Mouse (Mus musculus): ENCODE data around the gene Kif22.
A peak's percentile ranks its signal among the peaks of the same experiment; 100 is the strongest.

Kif22 gene

DNA sequence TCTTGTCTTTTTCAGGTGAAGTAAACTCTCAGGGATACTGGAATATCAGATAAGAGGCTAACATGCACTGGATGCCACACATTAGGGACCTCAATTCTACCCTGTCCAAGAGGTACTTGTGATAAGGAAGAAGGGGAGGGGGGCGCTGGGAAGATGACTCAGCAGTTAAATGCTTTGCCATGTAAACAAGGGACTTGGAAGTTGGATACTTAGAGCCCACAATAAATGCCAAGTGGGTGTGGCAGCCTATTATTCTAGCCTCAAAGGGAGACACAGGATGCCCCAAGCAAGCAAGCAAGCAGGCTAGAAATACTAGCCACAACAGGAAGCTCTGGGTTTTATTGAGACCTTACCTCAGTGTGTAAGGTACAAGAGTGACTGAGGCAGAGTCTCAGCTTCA lies 11.0 kb downstream of the Kif22 start:
- no peak for DNase-seq (ENCODE audit: low spot score)

DNA sequence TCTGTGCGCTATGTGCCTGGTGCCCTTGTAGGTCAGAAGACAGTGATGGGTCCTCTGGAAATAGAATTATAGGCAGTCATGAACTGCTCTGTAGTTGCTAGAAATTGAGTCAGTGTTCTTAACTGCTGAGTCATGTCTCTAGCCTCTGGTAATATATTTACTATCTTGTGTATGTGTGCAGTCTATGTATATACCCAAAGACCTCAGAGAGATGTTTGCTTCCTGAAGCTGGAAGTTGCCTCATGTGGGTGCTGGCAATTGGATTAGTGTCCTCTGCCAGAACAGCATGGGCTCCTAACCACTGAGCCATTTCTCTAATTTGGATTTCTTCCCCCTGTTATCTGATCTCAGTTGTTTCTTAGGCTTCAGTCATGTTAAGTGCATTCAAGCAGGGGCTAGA lies 12.1 kb downstream of the Kif22 start:
- DNase-seq (ENCODE audit: low spot score): no peak

DNA sequence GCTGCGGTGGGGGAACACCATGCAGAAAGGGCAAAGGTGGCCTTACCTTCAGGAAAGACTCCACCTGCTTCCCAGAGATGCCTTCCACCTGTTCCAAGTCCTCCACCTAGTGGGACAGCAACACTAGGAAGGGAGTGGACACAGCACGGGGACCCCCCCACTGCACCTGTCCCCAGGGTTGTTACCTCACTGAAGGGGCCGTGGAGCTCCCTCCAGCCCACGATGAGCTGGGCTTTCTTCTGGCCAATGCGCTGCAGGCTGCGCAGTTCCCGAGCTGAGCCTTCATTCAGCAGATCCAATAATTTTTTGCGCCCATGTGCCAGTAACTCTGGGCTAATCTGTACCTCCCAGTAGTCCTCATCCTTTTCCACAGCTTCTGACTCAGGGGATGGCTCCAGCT lies 14.4 kb downstream of the Kif22 start:
- DNase-seq (ENCODE audit: low spot score): no peak

DNA sequence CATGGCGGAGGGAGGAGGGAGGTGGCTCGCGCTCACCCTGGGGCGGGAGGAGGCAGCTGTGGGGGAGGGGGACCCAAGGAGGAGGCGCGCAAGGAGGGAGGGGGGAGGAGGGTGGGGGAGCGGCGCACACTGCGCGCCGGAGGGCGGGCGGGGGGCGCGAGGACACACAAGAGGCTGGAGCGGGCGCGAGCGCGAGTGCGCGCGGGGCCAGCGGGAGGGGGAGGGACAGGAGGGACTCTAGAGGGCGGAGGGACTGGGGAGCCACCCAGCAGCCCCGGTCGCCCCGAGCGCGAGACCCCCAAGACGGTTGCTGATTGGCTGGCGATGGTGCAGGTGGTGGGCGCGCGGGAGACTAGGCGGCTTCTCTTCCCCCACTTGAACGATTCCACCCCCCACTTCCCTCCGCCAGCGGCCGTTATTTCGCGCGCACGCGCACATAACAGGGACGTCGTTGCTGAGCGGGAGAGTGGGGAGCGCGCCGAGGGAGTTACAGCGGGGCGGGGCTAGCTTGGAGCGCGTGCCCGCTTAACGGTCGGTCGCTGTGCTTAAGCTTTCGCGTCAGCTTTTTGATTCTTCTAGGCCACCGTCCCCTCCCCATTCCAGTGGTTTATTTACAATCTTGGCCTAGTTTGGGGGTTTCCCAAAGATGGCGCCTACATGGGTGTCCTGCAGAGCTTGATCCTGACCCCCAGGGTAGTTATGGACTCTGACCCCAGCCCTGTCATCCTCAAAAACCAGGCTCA lies 15.1 kb downstream of the Kif22 start, which contains the start of gene Maz:
Maz (minus strand) TSS at position 54 of the 743 bp plus-strand sequence.
- DNase-seq (ENCODE audit: low spot score): peak; percentile 99

DNA sequence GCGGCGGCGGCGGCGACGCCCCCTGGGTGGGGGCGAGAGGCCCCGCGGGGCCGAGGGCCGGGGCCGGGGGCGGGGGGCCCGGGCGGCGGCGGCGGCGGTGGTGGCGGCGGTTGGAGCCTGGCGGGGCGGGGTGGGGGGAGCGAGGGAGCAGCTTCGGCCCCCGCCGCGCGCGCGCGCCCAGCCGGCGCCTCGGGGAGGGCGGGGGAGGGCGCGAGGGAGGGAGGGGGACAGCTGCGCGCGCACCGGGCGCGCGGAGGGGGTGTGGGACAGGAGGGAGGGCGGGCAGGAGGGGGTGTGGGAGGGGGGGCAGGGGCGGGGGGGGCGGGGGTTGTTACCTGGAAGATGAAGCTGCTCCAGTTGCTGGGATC lies 15.7 kb downstream of the Kif22 start:
- DNase-seq (ENCODE audit: low spot score): no peak

DNA sequence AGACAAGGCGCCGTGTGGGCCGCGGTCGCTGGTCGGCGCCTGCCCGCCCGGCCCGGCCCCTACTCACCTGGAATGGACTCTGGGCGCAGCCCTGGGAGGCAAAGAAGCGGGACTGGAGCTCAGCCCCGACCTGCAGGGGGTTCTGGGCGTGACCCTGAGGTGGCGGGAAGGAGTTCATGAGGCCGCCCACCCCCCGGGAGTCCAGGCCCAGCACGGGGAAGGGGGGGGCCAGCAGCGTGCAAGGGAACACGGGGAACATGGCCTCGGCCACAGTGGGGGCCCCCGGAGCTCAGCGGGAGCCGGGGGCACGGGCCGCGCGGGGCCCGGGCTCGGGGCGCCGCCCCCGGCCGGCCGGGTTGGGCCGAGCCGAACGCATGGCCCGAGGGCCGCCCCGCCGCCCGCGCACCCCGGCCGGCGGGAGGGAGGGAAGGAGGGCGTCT lies 16.1 kb downstream of the Kif22 start:
- no peak for DNase-seq (ENCODE audit: low spot score)

DNA sequence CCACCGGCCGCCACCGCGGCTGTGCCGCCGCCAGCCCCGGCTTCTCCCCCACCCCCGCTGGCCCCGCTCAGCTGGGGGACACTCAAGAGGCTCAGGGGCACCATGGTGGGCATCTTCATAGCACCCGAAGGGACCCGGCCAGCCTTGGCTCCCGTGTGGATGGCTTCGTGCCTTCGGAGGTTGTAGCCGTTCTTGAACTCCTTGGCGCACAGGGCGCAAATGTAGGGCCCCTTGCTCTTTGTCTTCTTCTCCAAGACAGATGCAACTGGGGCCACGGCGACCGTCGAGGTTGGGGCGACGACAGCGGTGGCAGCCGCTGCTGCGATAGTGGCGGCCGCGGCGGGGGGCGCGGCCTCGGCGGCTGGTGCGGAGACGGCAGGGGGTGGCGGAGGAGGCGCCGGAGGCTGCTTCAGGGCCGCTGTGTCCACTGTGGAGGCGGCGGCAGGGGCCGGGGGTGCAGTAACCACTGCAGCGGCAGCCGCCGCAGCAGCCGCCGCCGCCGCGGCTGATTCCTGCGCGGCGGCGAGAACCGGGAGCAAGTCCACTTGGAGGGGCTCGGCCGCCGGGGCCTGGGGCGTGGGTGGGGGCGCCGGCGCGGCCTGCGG lies 16.6 kb downstream of the Kif22 start:
- no peak for DNase-seq (ENCODE audit: low spot score)

DNA sequence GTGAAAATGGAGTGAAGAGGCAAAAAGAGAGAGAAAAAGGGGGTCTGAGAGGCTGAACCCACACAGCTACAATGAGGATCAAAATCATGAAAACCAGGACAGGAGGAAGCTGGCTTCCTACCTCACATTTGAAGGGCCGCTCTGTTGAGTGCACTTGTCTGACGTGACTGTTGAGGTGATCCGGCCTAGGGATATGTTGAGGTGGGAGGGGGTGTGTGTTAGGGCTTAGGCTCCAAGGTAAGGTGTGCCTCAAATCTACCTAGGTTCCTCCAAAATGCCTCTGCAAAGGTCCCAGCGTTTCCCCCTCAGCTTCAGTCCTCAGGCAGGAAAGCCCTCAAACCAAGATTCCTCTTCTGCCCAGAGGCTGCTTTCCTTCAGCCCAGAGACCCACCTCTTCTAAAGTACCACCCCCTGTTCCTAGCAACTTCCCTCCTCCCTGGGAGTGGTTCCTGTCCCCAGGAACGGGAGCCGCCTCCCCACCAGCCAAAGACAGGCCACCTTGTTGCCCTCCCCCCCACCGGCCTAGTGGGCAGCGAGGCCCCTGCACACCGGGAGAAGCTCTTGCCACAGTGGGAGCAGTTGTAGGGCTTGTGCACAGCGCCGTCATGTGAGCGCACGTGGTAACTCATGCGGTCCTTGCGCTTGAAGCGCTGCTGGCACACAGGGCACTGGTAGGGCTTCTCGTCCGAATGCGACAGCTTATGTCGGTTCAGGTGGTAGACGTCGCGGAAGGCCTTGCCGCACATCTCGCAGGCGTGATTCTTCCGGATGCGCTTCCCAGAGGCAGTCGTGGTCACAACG lies 17.3 kb downstream of the Kif22 start:
- DNase-seq (ENCODE audit: low spot score): peak; percentile 68

DNA sequence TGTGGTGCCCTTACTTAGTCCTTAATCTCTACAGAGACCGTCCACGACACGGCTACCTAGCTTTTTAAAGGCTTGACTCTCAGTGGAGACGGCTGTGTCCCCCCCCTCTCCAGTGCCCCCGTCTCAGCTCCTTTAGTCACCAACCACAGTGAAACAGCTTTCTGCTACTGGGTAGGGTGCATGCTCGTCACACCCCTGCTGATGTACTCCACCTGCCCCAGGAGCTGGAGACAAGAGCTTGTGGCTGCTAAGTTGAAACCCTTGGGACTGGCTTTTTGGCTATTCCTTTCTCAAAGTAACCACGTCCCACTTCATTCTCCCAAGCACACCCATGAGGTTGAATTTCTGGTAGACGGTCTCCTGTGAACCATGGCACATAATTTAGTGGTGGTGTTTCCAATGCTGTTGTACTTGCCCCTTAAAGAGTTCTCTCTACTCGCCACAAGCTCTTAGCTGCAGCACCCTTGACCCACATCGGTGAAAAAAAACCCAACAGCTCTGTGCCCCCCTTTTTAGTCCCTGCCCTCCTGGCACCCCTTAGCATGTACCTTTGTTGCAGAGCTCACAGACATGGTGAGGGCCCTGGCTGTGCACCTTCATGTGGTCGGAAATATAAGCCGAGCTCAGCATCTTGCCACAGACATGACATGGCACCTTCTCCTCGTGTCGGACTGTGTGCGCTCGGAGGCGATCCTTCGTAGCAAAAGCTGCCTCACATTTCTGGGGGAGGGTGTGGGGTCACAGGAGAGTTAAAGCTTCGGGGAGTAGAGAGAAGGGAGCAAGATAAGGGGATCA lies 18.2 kb downstream of the Kif22 start:
- no peak for DNase-seq (ENCODE audit: low spot score)

DNA sequence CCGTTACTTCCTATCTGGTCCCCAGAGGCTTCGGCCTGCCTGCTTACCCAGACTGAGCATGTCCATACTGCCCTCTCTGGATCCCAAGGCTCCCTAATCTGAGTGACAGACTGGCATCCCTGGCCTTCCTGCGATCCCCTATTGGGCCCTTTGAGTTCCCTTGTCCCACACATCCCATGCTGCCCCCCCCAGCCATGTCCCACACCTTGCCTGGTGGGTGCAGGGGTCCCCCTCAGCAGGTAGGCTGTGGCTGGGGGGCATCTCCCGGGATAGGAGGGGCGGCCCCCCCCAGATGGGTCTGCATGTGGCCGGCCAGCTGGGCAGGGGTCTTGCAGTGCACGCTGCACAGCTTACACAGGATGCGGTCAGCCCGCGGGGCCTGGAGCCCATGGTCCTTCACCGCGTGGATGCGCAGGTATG lies 19.0 kb downstream of the Kif22 start:
- DNase-seq (ENCODE audit: low spot score): no peak

DNA sequence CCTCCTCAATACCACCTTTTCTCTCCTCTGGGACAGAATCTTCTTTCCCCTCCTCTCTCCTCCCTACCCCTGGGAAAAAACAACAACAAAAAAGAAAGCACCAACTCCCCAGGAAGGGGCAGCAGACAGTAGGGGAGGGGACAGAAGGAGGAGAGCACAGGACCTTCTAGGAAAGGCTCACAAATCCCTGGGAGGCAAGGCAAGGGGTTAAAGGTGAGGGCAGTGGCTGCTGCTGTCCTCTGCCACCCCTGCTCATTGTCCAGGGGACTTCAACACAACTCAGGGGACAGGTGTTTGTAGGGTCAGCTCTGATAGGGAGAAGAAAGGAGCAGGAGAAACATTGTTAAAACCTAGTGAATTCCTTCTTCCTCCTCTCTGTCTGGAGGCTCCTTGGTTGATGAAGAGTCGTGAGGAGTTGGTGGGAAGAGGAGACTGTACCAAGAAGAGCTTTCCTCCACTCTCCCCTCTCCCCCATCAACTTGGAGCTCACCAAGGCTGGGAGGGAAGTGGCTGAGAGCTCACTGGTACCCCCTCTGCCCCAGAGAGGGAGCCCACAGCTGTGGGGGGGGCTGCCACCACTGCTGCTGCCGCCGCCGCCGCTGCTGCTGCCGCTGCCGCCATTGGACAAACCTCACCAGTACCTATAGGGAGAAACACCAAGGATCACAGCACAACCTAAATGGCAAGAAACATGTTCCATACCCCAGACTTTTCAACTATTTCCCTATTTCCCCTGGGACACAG lies 19.6 kb downstream of the Kif22 start:
- DNase-seq (ENCODE audit: low spot score): no peak

DNA sequence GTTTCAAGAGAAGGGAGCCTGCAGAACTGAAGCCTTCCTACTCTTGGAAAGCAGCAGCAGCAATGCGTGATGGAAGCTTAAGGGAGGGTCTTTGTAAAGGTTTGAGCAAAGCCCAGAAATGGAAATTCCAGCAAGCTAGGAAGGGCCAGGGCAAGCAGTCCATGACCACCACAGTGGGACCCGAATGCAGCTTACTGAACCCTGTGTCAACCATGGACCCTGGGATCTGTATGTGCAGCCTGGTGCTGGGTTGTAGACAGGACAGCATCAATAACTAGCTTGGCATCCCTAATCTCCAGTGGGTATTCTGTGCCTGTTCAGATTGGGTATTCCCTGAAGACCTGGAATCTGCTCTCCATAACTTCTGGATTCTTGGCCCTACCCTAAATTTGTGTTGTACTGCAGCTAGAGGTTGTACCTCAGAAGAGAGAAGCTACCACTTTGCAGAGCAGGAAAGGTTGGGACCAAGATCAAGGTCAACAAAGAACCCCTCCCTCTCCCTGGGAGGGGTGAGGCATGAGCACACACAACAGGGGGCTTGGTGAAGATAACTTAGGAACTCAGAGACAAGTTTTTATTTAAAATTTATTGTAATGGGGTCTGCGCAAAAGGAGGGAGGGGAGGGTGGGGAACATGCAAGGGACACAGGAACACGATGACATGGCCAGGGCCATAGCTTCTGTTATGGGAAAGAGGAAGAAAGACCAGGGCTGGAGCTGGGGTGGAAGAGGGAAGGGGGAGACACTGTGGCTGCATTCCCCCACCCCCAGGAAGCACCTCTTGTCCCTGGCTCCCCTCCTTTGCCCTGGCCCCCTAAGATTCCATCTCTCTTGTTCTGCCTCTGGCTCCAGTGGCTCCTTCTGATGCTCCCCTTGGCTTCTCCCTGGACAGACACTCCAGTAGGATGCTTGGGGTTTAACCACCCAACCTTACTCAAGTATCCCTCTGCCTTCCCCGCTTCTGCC lies 20.4 kb downstream of the Kif22 start:
- DNase-seq (ENCODE audit: low spot score): no peak

DNA sequence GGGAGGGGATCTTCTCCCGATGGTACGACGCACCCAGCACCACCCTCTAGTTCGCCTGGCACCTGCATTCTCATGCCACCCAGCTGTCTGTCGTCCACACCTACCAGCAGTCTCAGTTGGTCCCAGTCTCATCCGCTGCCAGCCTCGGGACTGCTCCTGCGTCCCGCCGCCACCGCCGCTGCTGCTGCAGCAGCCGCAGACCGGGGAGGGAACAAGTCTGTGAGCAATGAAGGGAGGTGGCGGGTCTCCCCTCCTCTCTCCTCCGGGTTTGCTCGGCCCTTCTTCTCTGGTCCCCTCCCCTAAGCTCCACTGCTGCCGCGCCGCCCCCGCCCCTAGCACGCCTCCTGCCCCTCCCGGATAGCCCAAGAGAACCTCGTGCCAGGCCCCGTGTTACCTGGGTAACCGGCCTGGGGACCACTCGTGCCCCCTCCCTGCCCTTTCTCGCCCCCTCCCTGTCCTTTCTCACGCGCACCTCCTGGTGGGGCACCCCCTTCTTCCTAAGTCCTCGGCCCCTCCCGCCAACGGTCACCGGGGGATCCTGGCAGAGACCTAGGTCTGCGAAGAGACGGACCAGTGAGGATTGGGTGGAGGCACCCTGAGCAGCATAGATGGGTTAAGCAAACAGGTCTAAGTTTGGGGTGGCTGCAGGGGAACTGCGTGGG lies 21.2 kb downstream of the Kif22 start, which contains the start of the genes Gm42742 and Prrt2:
Gm42742 (minus strand) TSS at position 197 of the 662 bp plus-strand sequence.
Prrt2 (minus strand) TSS at position 311 of the 662 bp plus-strand sequence.
- DNase-seq (ENCODE audit: low spot score): no peak

DNA sequence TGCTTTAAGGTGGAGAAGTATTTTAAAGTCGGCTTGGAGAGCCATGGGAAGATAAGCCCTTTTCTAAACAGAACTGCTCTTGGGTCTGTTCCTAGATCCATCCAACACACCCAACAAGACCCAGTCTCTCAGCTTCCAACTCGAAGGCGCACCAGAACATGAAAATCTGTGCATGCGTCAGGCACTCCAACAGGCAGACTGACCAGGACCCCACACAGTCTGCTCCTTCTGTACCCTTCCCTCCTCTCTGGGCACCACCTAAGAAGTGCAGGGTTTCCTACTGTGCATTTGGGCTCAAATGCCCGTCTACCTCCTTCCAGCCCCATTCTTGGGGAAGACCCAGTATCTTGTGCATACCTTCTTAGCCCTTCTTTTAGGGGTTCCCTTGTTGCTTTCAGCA lies 21.8 kb downstream of the Kif22 start:
- no peak for DNase-seq (ENCODE audit: low spot score)

DNA sequence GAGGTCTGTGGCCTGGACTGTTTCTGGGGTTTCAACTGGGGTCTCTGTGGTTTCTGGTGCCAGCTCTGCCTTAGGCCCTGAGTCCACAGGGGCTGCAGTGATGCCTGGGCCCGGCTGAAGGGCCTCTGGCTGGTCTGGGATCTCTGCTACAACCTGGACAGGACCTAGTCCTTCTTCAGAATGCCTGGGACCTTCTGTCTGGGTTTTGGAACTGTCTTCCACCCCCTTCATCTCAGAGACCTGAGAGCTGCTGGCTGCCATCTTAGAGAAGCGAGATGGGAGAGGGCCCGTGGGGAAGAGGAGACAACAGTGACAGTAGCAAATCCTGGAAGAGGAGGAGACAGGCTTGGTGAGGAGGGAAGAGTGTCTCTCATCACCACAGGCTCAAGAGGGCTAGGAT lies 22.2 kb downstream of the Kif22 start:
- DNase-seq (ENCODE audit: low spot score): no peak

DNA sequence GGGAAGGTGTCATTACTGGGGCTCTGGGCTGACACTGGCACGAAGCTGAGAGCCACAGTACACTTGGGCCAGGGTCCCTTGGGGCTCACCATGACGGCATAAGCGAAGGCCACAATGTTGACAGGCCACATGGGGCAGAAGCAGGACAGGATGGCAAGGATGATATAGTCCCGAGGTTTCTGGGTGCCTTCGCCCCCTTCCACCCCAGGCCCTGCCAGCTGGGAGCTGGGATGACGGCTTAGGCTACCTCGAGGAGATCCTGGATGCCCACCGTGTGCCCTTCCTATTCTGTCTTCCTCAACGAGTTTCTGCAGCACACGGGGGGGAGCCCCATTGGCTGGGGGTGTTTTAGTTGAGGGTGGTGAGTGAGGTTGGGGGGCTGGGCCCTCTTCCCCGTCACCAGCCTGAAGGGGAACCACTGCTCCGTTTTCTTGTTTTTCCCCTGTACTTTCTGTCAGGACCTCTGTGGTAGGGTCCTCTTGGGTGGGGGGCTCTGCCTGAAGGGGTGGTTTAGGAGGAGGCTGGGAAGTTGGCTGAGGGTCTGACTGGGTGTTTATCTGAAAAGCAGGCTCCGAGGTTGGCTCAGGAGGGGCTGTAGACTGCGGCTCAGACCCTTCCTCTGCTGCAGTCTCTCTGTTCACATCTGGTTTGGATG lies 22.8 kb downstream of the Kif22 start:
- DNase-seq (ENCODE audit: low spot score): no peak

DNA sequence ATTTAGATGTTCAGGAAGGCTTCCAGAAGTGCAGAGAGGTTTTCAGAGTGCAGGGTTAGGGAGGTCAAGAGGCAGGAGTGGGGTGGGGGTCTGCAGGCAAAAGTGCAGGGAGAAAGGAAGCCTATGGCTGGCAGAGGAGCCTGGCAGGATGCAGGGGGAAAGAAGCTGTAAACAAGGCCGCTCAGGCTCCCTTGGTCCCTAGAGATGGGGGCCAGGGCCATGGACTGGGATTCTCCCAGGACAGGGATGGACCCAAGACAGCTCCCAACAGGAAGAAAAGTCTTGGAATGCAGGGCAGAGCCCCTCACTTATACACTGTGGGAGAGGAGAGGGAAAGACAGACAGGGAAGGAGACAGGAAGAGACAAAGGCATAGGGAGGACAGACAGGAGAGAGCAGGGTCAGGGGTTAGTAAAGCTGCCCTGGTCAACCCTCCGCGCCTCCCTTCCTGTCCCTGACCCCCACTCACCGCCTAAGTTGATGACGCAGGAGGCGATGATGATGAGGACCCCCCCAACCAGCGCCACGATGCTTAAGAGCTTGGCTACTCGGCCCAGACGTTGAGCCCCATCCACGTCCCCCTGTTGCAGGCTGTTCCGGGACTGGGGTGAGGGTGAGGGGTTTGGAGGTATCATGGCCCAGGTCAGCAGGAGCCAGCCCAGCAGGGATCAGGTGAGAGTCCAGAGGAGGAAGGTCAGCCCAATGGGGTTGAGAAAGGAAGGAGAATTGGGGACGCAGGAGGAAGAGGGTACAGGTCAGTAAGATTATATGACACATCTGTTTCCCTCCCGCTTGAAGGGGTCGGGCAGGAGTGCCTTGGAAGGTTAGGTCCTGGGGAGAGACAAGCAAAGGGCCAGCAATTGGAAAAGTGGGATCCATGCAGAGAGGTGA lies 23.6 kb downstream of the Kif22 start:
- DNase-seq (ENCODE audit: low spot score): no peak

DNA sequence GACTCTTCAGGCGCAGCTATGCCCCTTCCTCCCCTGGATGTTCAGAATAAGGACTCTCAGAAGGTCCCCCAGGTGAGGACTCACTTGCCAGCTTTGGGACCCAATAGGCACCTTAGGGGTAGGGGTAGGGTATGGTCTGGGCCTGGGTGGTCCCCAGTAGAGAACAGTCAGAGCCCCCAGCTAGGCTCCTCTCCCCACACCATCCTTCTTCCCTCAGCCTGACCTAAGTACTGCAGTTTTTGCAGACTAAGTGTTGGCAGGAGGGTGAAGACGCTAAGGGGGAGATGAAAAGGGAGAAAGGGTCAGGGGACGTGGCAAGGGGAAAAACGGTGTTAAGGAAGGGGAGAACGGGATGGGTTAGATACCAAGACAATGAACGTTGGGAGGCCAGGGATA lies 24.3 kb downstream of the Kif22 start:
- DNase-seq (ENCODE audit: low spot score): no peak

All from left cerebral cortex, adult 11 months (tissue).